Mouse (Mus musculus) myocyte (in vitro differentiated cells): ENCODE data around the gene Dact2.

Experiments used
- E2F4 ChIP-seq: IDR thresholded peaks from one replicate; pipeline ENCODE4 v1.6.1; 2011; ENCODE audit warnings: mild to moderate bottlenecking, control low read depth, moderate library complexity; ENCODE audit not compliant: insufficient read depth
- POLR2AphosphoS2 ChIP-seq: IDR thresholded peaks from one replicate; pipeline ENCODE4 v1.6.1; 2011; ENCODE audit warnings: low read depth, control low read depth; ENCODE audit not compliant: insufficient read length
- TCF12 ChIP-seq: IDR thresholded peaks from one replicate; pipeline ENCODE4 v1.6.1; 2011; ENCODE audit warnings: mild to moderate bottlenecking, control low read depth; ENCODE audit not compliant: poor library complexity, insufficient read depth, severe bottlenecking

DNA sequence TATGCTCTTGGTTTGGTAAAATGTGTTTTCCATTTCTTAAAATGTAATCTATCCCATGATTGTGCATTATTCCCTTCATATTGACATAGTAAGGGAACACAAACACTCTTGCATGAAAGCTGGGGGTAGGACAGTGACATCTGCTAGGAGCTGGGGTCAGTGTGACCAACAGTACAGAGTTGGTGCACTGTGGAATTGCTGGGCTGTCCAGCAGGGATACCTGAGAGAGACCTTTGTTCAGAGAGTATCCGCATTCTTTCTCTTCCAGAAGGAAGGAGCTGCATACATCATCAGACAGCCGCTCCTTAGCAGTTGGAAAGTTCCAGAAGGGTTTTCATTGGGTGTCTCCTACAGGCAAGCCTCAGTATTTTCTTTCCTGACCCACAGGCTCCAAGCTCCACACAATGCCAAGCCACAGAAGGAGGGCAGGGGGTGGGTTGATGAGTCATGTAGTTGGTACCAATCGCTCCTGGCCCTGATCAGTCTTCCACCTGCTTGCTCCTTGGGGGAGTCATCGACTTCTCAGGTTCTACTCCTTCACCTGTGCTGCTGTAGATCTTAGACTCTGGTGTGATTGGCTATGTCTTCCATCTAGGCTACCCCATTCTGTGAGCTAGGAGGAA, 19.8 kb downstream of the Dact2 start:
- no peak for TF ChIP-seq TCF12
- no peak for TF ChIP-seq E2F4
- TF ChIP-seq POLR2AphosphoS2 = no peak
